Mouse (Mus musculus) lung, postnatal 0 days (tissue): ENCODE measurements around the gene Dmrt1.

Source experiments
- CTCF ChIP-seq: IDR thresholded peaks from 2 replicates; pipeline ENCODE4 v1.5.1; 2016; ENCODE audit warnings: antibody characterized with exemption, mild to moderate bottlenecking
- EP300 ChIP-seq: IDR thresholded peaks from 2 replicates; pipeline ENCODE4 v1.6.1; 2016; ENCODE audit warnings: antibody characterized with exemption, mild to moderate bottlenecking, control low read depth

DNA sequence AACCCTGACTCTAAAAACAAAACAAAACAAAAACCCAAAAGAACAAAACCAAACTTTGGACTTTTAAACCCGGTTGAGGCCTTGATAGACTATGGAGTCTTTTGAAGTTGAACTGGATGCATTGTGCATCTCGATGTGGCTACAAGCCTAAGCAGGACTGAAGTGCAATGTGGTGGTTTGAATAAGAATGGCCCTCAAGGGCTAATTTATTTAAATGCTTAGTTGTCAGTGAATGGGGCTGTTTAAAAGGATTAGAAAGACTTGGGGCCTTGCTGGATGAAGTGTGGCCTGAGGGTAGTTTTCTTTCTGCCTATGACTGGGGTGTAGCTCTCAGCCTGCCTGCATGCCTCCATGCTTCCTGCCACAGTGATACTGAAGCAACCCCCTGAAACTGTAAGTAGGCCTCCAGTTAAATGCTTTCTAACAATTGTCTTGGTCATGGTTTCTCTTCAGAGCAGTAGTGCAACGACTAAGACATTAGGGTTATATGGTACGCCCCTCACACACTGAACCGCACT is 26.2 kb upstream of the Dmrt1 start:
- TF ChIP-seq EP300 (no peak), CTCF (no peak)
